Mouse (Mus musculus) thymus, adult 18-20 months (tissue): ENCODE measurements around the gene Klhl31.

Experiments used
- DNase-seq, 2 experiments: peaks; one replicate each; pipeline ENCODE4 v3.0.0; 2022; ENCODE audit warnings: mixed read lengths in 2 of 2

Klhl31 gene

GRCm38 (mm10) chr9:77636450-77636951, at the start of gene Klhl31:
Gene Klhl31, plus strand, starts transcription at chr9:77636500.
- DNase-seq = no peak

- no peak for DNase-seq
Measured at GRCm38 (mm10) chr9:77586806-77587591, 49.3 kb upstream of the Klhl31 start.

GRCm38 (mm10) chr9:77587616-77588015, 48.7 kb upstream of the Klhl31 start:
- DNase-seq = no peak

- no peak for DNase-seq
Measured at GRCm38 (mm10) chr9:77589496-77589895, 46.8 kb upstream of the Klhl31 start.

- DNase-seq = peak; percentile 51 to 69
Measured at GRCm38 (mm10) chr9:77592423-77592822, 43.9 kb upstream of the Klhl31 start.

- no peak for DNase-seq
Measured at GRCm38 (mm10) chr9:77595006-77595626, 41.2 kb upstream of the Klhl31 start.

- peak; percentile 26 to 39 for DNase-seq
Measured at GRCm38 (mm10) chr9:77596355-77596754, 39.9 kb upstream of the Klhl31 start.

GRCm38 (mm10) chr9:77598560-77598959, 37.7 kb upstream of the Klhl31 start:
- DNase-seq = no peak

GRCm38 (mm10) chr9:77602302-77603266, 33.7 kb upstream of the Klhl31 start:
- no peak for DNase-seq

- no peak for DNase-seq
Measured at GRCm38 (mm10) chr9:77603965-77604509, 32.3 kb upstream of the Klhl31 start.

GRCm38 (mm10) chr9:77607295-77607694, 29.0 kb upstream of the Klhl31 start:
- no peak for DNase-seq

- no peak for DNase-seq
Measured at GRCm38 (mm10) chr9:77607840-77608239, 28.5 kb upstream of the Klhl31 start.

GRCm38 (mm10) chr9:77610811-77611210, 25.5 kb upstream of the Klhl31 start:
- no peak for DNase-seq

- DNase-seq = no peak
Measured at GRCm38 (mm10) chr9:77612349-77612748, 24.0 kb upstream of the Klhl31 start.

- DNase-seq = no peak
Measured at GRCm38 (mm10) chr9:77615868-77616267, 20.4 kb upstream of the Klhl31 start.

GRCm38 (mm10) chr9:77616796-77617195, 19.5 kb upstream of the Klhl31 start:
- no peak for DNase-seq

- no peak for DNase-seq
Measured at GRCm38 (mm10) chr9:77617751-77618150, 18.5 kb upstream of the Klhl31 start.

GRCm38 (mm10) chr9:77618392-77618791, 17.9 kb upstream of the Klhl31 start:
- DNase-seq = no peak

GRCm38 (mm10) chr9:77620077-77620476, 16.2 kb upstream of the Klhl31 start:
- DNase-seq = no peak

GRCm38 (mm10) chr9:77620482-77620881, 15.8 kb upstream of the Klhl31 start:
- DNase-seq = no peak

GRCm38 (mm10) chr9:77622874-77623273, 13.4 kb upstream of the Klhl31 start:
- no peak for DNase-seq

GRCm38 (mm10) chr9:77623318-77624050, 12.8 kb upstream of the Klhl31 start:
- no peak for DNase-seq
